In genomic region chr10:96168998-96169397, GRCm38 (mm10) we compare ENCODE assay signal across 47 mouse cellular contexts. TPM values are rescaled to one million over a fixed set of nuclear protein-coding genes. Genes with fewer than 3 reads are reported as not detected.
"Had no signal": no experiment of that assay in that cellular context is flagged by ENCODE, and none has a peak within 500 bp of the region (broad histone marks: within the 10 kb centered on the region; RNA-seq: fewer than 3 reads in every experiment).

No protein-coding gene starts in this region.

- H3K9ac ChIP-seq: limb, embryonic 12.5 days; limb, embryonic 13.5 days; limb, embryonic 15.5 days; liver, embryonic 12.5 days; liver, embryonic 13.5 days; liver, embryonic 14.5 days; liver, embryonic 15.5 days; liver, postnatal 0 days; lung, embryonic 14.5 days; lung, embryonic 15.5 days; midbrain, embryonic 12.5 days; midbrain, embryonic 13.5 days; midbrain, embryonic 15.5 days; neural tube, embryonic 12.5 days had no signal

- ATAC-seq: liver, embryonic 12.5 days; liver, postnatal 0 days; lung, postnatal 0 days; midbrain, embryonic 13.5 days; midbrain, embryonic 15.5 days; midbrain, embryonic 16.5 days had no signal

- H3K9me3 ChIP-seq: limb, embryonic 10.5 days; limb, embryonic 12.5 days; limb, embryonic 13.5 days; limb, embryonic 15.5 days; liver, embryonic 12.5 days; liver, embryonic 13.5 days; liver, embryonic 15.5 days; lung, embryonic 15.5 days; megakaryocyte, embryonic 14.5 days; midbrain, embryonic 10.5 days; midbrain, embryonic 12.5 days; midbrain, embryonic 13.5 days; midbrain, embryonic 15.5 days; neural tube, embryonic 12.5 days had no signal

- DNase-seq: left cerebral cortex, postnatal 4 days; liver; liver, embryonic 13.5 days; liver, postnatal 0 days; lung, adult 18-20 months; lung, adult 2 months; lung, embryonic 14.5 days; lung, postnatal 10 days; lung, postnatal 14 days; lung, postnatal 36 days; lung, postnatal 4 days; midbrain, embryonic 14.5 days had no signal

- H3K36me3 ChIP-seq: limb, embryonic 10.5 days; limb, embryonic 12.5 days; limb, embryonic 13.5 days; limb, embryonic 15.5 days; liver, embryonic 12.5 days; liver, embryonic 13.5 days; liver, embryonic 15.5 days; lung, embryonic 15.5 days; midbrain, embryonic 10.5 days; midbrain, embryonic 12.5 days; midbrain, embryonic 13.5 days; midbrain, embryonic 15.5 days; neural tube, embryonic 12.5 days had no signal

- H3K27ac ChIP-seq: left cerebral cortex, adult 2 months; limb, embryonic 10.5 days; limb, embryonic 12.5 days; limb, embryonic 13.5 days; limb, embryonic 15.5 days; liver, embryonic 12.5 days; liver, embryonic 13.5 days; liver, embryonic 14.5 days; liver, embryonic 15.5 days; lung, embryonic 15.5 days; macrophage; midbrain, embryonic 10.5 days; midbrain, embryonic 12.5 days; midbrain, embryonic 13.5 days; midbrain, embryonic 15.5 days; neural tube, embryonic 12.5 days had no signal

- H3K27me3 ChIP-seq: limb, embryonic 12.5 days; limb, embryonic 13.5 days; limb, embryonic 15.5 days; liver, embryonic 12.5 days; liver, embryonic 13.5 days; liver, embryonic 15.5 days; lung, embryonic 15.5 days; megakaryocyte, embryonic 14.5 days; midbrain, embryonic 12.5 days; midbrain, embryonic 13.5 days; midbrain, embryonic 15.5 days; neural tube, embryonic 12.5 days had no signal

- H3K4me2 ChIP-seq: limb, embryonic 12.5 days; limb, embryonic 13.5 days; limb, embryonic 15.5 days; liver, embryonic 11.5 days; liver, embryonic 12.5 days; liver, embryonic 13.5 days; liver, embryonic 15.5 days; lung, embryonic 14.5 days; lung, embryonic 15.5 days; midbrain, embryonic 12.5 days; midbrain, embryonic 13.5 days; midbrain, embryonic 15.5 days; neural tube, embryonic 12.5 days had no signal

- H3K4me3 ChIP-seq: left cerebral cortex, adult 2 months; limb, embryonic 10.5 days; limb, embryonic 12.5 days; limb, embryonic 13.5 days; limb, embryonic 15.5 days; liver, embryonic 12.5 days; liver, embryonic 13.5 days; liver, embryonic 15.5 days; lung, embryonic 15.5 days; megakaryocyte, embryonic 14.5 days; midbrain, embryonic 10.5 days; midbrain, embryonic 12.5 days; midbrain, embryonic 13.5 days; midbrain, embryonic 15.5 days; myocyte; neural tube, embryonic 12.5 days had no signal

- H3K4me1 ChIP-seq: limb, embryonic 12.5 days; liver, embryonic 12.5 days; liver, embryonic 13.5 days; liver, embryonic 15.5 days; lung, embryonic 15.5 days; midbrain, embryonic 10.5 days; midbrain, embryonic 12.5 days; midbrain, embryonic 13.5 days; midbrain, embryonic 15.5 days; neural tube, embryonic 12.5 days had no signal

RNA-seq across cellular contexts. Expression of gene Gm5426, which starts 32.6 kb away (rescaled TPM):
- total RNA-seq: left cerebral cortex, adult 2 months; left cerebral cortex, adult 8-10 months; left cerebral cortex, postnatal 10 days; left cerebral cortex, postnatal 14 days; left cerebral cortex, postnatal 25 days; left cerebral cortex, postnatal 36 days; left cerebral cortex, postnatal 4 days; liver, adult 2 months; megakaryocyte progenitor cell, adult 5-6 weeks; megakaryocyte, adult 5-6 weeks; megakaryocyte-erythroid progenitor cell, adult 5-6 weeks; monocyte, adult 5-6 weeks had no signal
- polyA plus RNA-seq: limb, embryonic 10.5 days; limb, embryonic 11.5 days; limb, embryonic 12.5 days; limb, embryonic 13.5 days; limb, embryonic 14.5 days; limb, embryonic 15.5 days; liver, adult 2 months; liver, embryonic 11.5 days; liver, embryonic 12.5 days; liver, embryonic 13.5 days; liver, embryonic 14.5 days; liver, embryonic 15.5 days; liver, embryonic 16.5 days; liver, postnatal 0 days; lung, adult 2 months; lung, embryonic 14.5 days; lung, embryonic 15.5 days; lung, embryonic 16.5 days; lung, postnatal 0 days; macrophage; midbrain, embryonic 10.5 days; midbrain, embryonic 12.5 days; midbrain, embryonic 13.5 days; midbrain, embryonic 14.5 days; midbrain, embryonic 15.5 days; midbrain, embryonic 16.5 days; myocyte; neural tube, embryonic 11.5 days; neural tube, embryonic 12.5 days had no signal
